In the genomic region with DNA sequence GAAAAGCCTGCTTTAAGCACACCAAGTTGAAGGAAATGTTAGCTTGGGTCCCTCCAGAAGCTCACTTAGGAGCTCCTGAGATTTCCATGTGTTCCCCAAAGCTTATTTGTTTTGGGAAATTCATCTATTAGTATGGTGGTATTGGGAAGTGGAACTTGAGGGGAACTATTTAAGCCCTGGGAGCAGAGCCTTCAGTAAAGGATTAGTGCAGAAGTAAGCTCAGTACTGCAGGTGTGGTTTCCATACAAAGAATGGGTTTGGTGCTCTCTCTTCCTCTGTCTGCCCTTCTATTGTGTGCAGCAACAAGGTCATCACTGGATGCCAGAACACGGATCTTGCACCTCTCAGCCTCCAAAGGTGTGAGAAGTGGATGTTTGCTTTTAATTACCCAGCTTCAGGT, we compare ENCODE assay signal across 36 mouse cellular contexts. TPM values are rescaled to one million over a fixed set of nuclear protein-coding genes. Genes with fewer than 3 reads are reported as not detected.
"Had no signal": no experiment of that assay in that cellular context is flagged by ENCODE, and none has a peak within 500 bp of the region (broad histone marks: within the 10 kb centered on the region; RNA-seq: fewer than 3 reads in every experiment).

No protein-coding gene starts in this region.

- DNase-seq: cerebellum, adult 2 months; cerebellum, adult 8-10 months; cerebellum, adult 9-10 months; cerebellum, adult 9-11 months; cerebellum, postnatal 10 days; cerebellum, postnatal 14 days; cerebellum, postnatal 25 days; cerebellum, postnatal 36 days; embryo, embryonic 11 days; forebrain, postnatal 0 days; gastrocnemius, adult 2 months; gastrocnemius, postnatal 10 days; gastrocnemius, postnatal 14 days; gastrocnemius, postnatal 25 days; gastrocnemius, postnatal 36 days; heart, adult 18-20 months; heart, adult 2 months had no signal

- H3K4me2 ChIP-seq: embryonic facial prominence, embryonic 12.5 days; embryonic facial prominence, embryonic 13.5 days; embryonic facial prominence, embryonic 15.5 days; forebrain, embryonic 12.5 days; forebrain, embryonic 13.5 days; forebrain, embryonic 15.5 days had no signal

- H3K4me3 ChIP-seq: embryonic facial prominence, embryonic 10.5 days; embryonic facial prominence, embryonic 12.5 days; embryonic facial prominence, embryonic 13.5 days; embryonic facial prominence, embryonic 15.5 days; erythroblast, embryonic 14.5 days; forebrain, embryonic 10.5 days; forebrain, embryonic 12.5 days; forebrain, embryonic 13.5 days; forebrain, embryonic 15.5 days; gastrocnemius, adult 2 months; heart, adult 2 months had no signal

- H3K9ac ChIP-seq: embryonic facial prominence, embryonic 12.5 days; embryonic facial prominence, embryonic 13.5 days; embryonic facial prominence, embryonic 15.5 days; forebrain, embryonic 12.5 days; forebrain, embryonic 13.5 days; forebrain, embryonic 15.5 days; forebrain, postnatal 0 days had no signal

- H3K4me1 ChIP-seq: embryonic facial prominence, embryonic 10.5 days; embryonic facial prominence, embryonic 12.5 days; embryonic facial prominence, embryonic 13.5 days; embryonic facial prominence, embryonic 15.5 days had no signal

- H3K27me3 ChIP-seq: embryonic facial prominence, embryonic 12.5 days; embryonic facial prominence, embryonic 13.5 days; embryonic facial prominence, embryonic 15.5 days; forebrain, embryonic 15.5 days had no signal

- ATAC-seq: forebrain, embryonic 13.5 days; forebrain, embryonic 14.5 days; forebrain, embryonic 15.5 days; forebrain, embryonic 16.5 days; forebrain, postnatal 0 days had no signal

- H3K36me3 ChIP-seq: embryonic facial prominence, embryonic 10.5 days; embryonic facial prominence, embryonic 12.5 days; embryonic facial prominence, embryonic 13.5 days; embryonic facial prominence, embryonic 15.5 days; forebrain, embryonic 10.5 days; forebrain, embryonic 12.5 days; forebrain, embryonic 15.5 days had no signal

- H3K9me3 ChIP-seq: embryonic facial prominence, embryonic 10.5 days; embryonic facial prominence, embryonic 12.5 days; embryonic facial prominence, embryonic 13.5 days; embryonic facial prominence, embryonic 15.5 days; forebrain, embryonic 10.5 days; forebrain, embryonic 12.5 days; forebrain, embryonic 13.5 days; forebrain, embryonic 15.5 days had no signal

- H3K27ac ChIP-seq: embryonic facial prominence, embryonic 10.5 days; embryonic facial prominence, embryonic 12.5 days; embryonic facial prominence, embryonic 13.5 days; embryonic facial prominence, embryonic 15.5 days; forebrain, embryonic 10.5 days; forebrain, embryonic 12.5 days; forebrain, embryonic 13.5 days; forebrain, embryonic 15.5 days; gastrocnemius, adult 2 months; heart, adult 2 months had no signal

RNA-seq across cellular contexts. Expression of a gene that starts 57.2 kb away (rescaled TPM):
- total RNA-seq: common myeloid progenitor, adult 5-6 weeks; gastrocnemius, adult 18-20 months; gastrocnemius, adult 2 months; gastrocnemius, adult 8-10 months; gastrocnemius, postnatal 10 days; gastrocnemius, postnatal 14 days; gastrocnemius, postnatal 25 days; gastrocnemius, postnatal 36 days; gastrocnemius, postnatal 4 days; granulocyte monocyte progenitor cell, adult 5-6 weeks; heart, adult 2 months had no signal
- polyA plus RNA-seq: cerebellum, adult 2 months; cortical plate, adult 2 months; erythroblast, embryonic 14.5 days; forebrain, embryonic 15.5 days; forebrain, embryonic 16.5 days; frontal cortex, adult 2 months; gonadal fat pad, adult 2 months had no signal
